ENCODE assay signal across 35 mouse cellular contexts in genomic region chr3:81752955-81753354, GRCm38 (mm10).
"Had no signal": no experiment of that assay in that cellular context is flagged by ENCODE, and none has a peak within 500 bp of the region (broad histone marks: within the 10 kb centered on the region; RNA-seq: fewer than 3 reads in every experiment).

No protein-coding gene starts in this region.

- H3K4me2 ChIP-seq: heart, embryonic 11.5 days; heart, embryonic 12.5 days; heart, embryonic 13.5 days; heart, embryonic 15.5 days; hindbrain, embryonic 12.5 days; hindbrain, embryonic 13.5 days; hindbrain, embryonic 14.5 days; hindbrain, embryonic 15.5 days; intestine, embryonic 15.5 days; kidney, embryonic 15.5 days had no signal

- DNase-seq: heart, postnatal 10 days; heart, postnatal 14 days; heart, postnatal 36 days; heart, postnatal 4 days; kidney, adult 11 months; kidney, adult 18-20 months; kidney, adult 2 months; kidney, adult 8-10 months; kidney, adult 9 months; kidney, postnatal 10 days; kidney, postnatal 14 days; kidney, postnatal 25 days; kidney, postnatal 36 days; kidney, postnatal 4 days; layer of hippocampus, adult 9-11 months; layer of hippocampus, postnatal 36 days had no signal

- H3K4me1 ChIP-seq: heart, embryonic 10.5 days; heart, embryonic 12.5 days; heart, embryonic 13.5 days; heart, embryonic 15.5 days; hindbrain, embryonic 10.5 days; hindbrain, embryonic 12.5 days; hindbrain, embryonic 13.5 days; hindbrain, embryonic 15.5 days; intestine, embryonic 15.5 days; kidney, embryonic 15.5 days had no signal

- H3K27me3 ChIP-seq: heart, embryonic 12.5 days; heart, embryonic 13.5 days; heart, embryonic 15.5 days; hindbrain, embryonic 12.5 days; hindbrain, embryonic 13.5 days; hindbrain, embryonic 15.5 days; intestine, embryonic 15.5 days; kidney, embryonic 15.5 days had no signal

- H3K9ac ChIP-seq: heart, embryonic 12.5 days; heart, embryonic 13.5 days; heart, embryonic 15.5 days; hindbrain, embryonic 12.5 days; hindbrain, embryonic 13.5 days; hindbrain, embryonic 14.5 days; hindbrain, embryonic 15.5 days; intestine, embryonic 15.5 days; kidney, embryonic 15.5 days had no signal

- H3K27ac ChIP-seq: heart, embryonic 10.5 days; heart, embryonic 13.5 days; heart, embryonic 15.5 days; hindbrain, embryonic 10.5 days; hindbrain, embryonic 12.5 days; hindbrain, embryonic 13.5 days; hindbrain, embryonic 14.5 days; hindbrain, embryonic 15.5 days; hindbrain, postnatal 0 days; intestine, embryonic 15.5 days; kidney, embryonic 15.5 days; kidney, postnatal 0 days; layer of hippocampus, adult 2 months had no signal

- H3K9me3 ChIP-seq: heart, embryonic 10.5 days; heart, embryonic 12.5 days; heart, embryonic 13.5 days; heart, embryonic 15.5 days; hindbrain, embryonic 10.5 days; hindbrain, embryonic 12.5 days; hindbrain, embryonic 13.5 days; hindbrain, embryonic 15.5 days; intestine, embryonic 15.5 days; kidney, embryonic 15.5 days had no signal

- H3K4me3 ChIP-seq: heart, embryonic 10.5 days; heart, embryonic 12.5 days; heart, embryonic 13.5 days; heart, embryonic 15.5 days; hindbrain, embryonic 10.5 days; hindbrain, embryonic 12.5 days; hindbrain, embryonic 13.5 days; hindbrain, embryonic 15.5 days; intestine, embryonic 15.5 days; kidney, embryonic 15.5 days; layer of hippocampus, adult 2 months had no signal

- ATAC-seq: hindbrain, embryonic 16.5 days; hindbrain, postnatal 0 days; inflammation-experienced regulatory T-cells, adult 6 months; intestine, embryonic 15.5 days; intestine, embryonic 16.5 days; intestine, postnatal 0 days had no signal

- H3K36me3 ChIP-seq: heart, embryonic 10.5 days; heart, embryonic 12.5 days; heart, embryonic 13.5 days; heart, embryonic 15.5 days; hindbrain, embryonic 10.5 days; hindbrain, embryonic 12.5 days; hindbrain, embryonic 13.5 days; hindbrain, embryonic 15.5 days; intestine, embryonic 15.5 days; kidney, embryonic 15.5 days had no signal
